Mouse (Mus musculus): Measurements from ENCODE around the gene Rln1.

DNA sequence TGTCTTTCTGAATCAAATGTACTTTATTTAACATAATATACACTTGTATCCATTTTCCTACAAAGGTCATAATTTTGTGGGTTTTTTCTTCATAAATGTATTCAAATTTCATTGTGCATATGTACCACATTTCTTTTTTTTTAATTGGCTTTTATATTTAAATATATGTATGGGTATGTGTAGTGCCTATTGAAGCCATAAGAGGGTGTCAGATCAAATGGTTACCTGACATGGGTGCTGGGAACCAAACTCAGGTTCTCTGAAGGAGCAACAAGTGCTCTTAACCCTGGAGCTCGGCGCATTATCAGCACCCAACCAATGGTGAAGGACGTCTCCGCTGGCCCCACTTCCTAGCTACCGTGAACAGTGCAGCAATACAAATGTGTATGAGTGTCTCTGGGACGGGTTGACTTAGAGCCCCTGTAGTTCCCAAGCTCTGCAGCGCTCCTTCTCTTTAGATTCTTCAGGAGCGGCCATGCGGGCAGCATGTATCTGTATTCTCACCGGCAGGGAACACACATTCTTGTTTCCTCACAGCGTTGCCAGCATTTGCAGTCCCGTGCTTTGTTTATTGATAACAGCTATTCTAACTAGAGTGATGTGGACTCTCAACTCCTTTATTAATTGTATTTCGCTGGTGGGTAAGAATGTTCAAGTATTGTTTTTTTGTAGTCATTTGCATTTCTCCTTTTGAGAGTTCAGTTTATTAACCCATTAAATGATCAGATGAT lies 7.5 kb downstream of the Rln1 start:
- no peak for TF ChIP-seq CTCF (IDR thresholded peaks at IDR 0.05; ENCODE audit: borderline replicate concordance, insufficient read depth, low read depth, low read length)
- TF ChIP-seq POLR2A (IDR thresholded peaks at IDR 0.05; ENCODE audit: borderline replicate concordance, insufficient read depth, low read length), result no peak
